Mouse (Mus musculus): ENCODE results near the gene Cplx1.

Gene Cplx1

GRCm38 (mm10) chr5:108549489-108550206 is at the start of gene Cplx1:
Gene Cplx1, minus strand, starts transcription at chr5:108550024.
- peak; percentile 85 for ATAC-seq (ENCODE audit: low TSS enrichment)

- ATAC-seq (ENCODE audit: low TSS enrichment), result peak; percentile 90
These were observed 31.6 kb upstream of the Cplx1 start for GRCm38 (mm10) chr5:108581361-108581891.

- ATAC-seq (ENCODE audit: low TSS enrichment), result no peak
These were observed 23.2 kb upstream of the Cplx1 start for GRCm38 (mm10) chr5:108573054-108573453.

GRCm38 (mm10) chr5:108570991-108571390 is 21.2 kb upstream of the Cplx1 start:
- no peak for ATAC-seq (ENCODE audit: low TSS enrichment)

GRCm38 (mm10) chr5:108567104-108567503 is 17.3 kb upstream of the Cplx1 start:
- ATAC-seq (ENCODE audit: low TSS enrichment), result no peak

GRCm38 (mm10) chr5:108566523-108566922 is 16.7 kb upstream of the Cplx1 start:
- no peak for ATAC-seq (ENCODE audit: low TSS enrichment)

GRCm38 (mm10) chr5:108565381-108565780 is 15.6 kb upstream of the Cplx1 start:
- no peak for ATAC-seq (ENCODE audit: low TSS enrichment)

- no peak for ATAC-seq (ENCODE audit: low TSS enrichment)
These were observed 14.5 kb upstream of the Cplx1 start for GRCm38 (mm10) chr5:108564346-108564745.

GRCm38 (mm10) chr5:108562483-108562882 is 12.7 kb upstream of the Cplx1 start:
- no peak for ATAC-seq (ENCODE audit: low TSS enrichment)

- no peak for ATAC-seq (ENCODE audit: low TSS enrichment)
These were observed 7.2 kb upstream of the Cplx1 start for GRCm38 (mm10) chr5:108556986-108557385.

GRCm38 (mm10) chr5:108554041-108554440 is 4.2 kb upstream of the Cplx1 start:
- ATAC-seq (ENCODE audit: low TSS enrichment), result no peak

GRCm38 (mm10) chr5:108550207-108550594 is 377 bp upstream of the Cplx1 start:
- ATAC-seq (ENCODE audit: low TSS enrichment), result peak; percentile 11; the same call in 1 of the 2 replicates

- ATAC-seq (ENCODE audit: low TSS enrichment), result peak; percentile 16; the same call in 1 of the 2 replicates
These were observed 711 bp downstream of the Cplx1 start for GRCm38 (mm10) chr5:108549137-108549488.

GRCm38 (mm10) chr5:108547636-108548035 is 2.2 kb downstream of the Cplx1 start:
- no peak for ATAC-seq (ENCODE audit: low TSS enrichment)

- no peak for ATAC-seq (ENCODE audit: low TSS enrichment)
These were observed 6.1 kb downstream of the Cplx1 start for GRCm38 (mm10) chr5:108543516-108544291.

- no peak for ATAC-seq (ENCODE audit: low TSS enrichment)
These were observed 15.6 kb downstream of the Cplx1 start for GRCm38 (mm10) chr5:108534188-108534587.

- peak; percentile 18; the same call in 1 of the 2 replicates for ATAC-seq (ENCODE audit: low TSS enrichment)
These were observed 27.2 kb downstream of the Cplx1 start for GRCm38 (mm10) chr5:108522597-108522996.

- ATAC-seq (ENCODE audit: low TSS enrichment), result peak; percentile 84
These were observed 27.9 kb downstream of the Cplx1 start for GRCm38 (mm10) chr5:108521896-108522295.

GRCm38 (mm10) chr5:108521016-108521415 is 28.8 kb downstream of the Cplx1 start:
- no peak for ATAC-seq (ENCODE audit: low TSS enrichment)

- no peak for ATAC-seq (ENCODE audit: low TSS enrichment)
These were observed 29.7 kb downstream of the Cplx1 start for GRCm38 (mm10) chr5:108520153-108520552.

GRCm38 (mm10) chr5:108518951-108519350 is 30.9 kb downstream of the Cplx1 start:
- ATAC-seq (ENCODE audit: low TSS enrichment), result no peak

GRCm38 (mm10) chr5:108518106-108518885 is 31.5 kb downstream of the Cplx1 start:
- ATAC-seq (ENCODE audit: low TSS enrichment), result no peak
